In the genomic region with DNA sequence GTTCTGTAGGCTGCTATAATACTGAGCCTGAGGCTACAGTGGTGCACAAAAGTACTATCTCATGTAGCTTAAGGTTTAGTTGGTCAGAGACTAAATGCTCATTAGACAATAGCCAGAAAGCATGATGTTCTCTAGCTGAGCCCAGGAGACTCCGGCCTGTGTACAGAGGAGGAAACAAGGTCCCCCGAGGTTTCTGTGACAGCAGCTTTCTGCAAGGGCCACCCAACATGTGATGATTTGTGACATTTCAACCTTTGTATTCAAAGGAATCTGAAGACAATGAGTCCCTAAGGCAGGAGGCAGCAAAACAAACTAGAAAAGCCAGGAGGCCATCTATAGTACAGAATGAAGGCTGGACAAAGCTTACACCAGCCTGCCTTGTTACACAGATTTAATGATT, we compare ENCODE assay signal across 18 mouse cellular contexts.
DNase-seq lines count a peak whose midpoint lies in the region; ATAC-seq and TF ChIP-seq lines count a peak whose summit lies in the region.
"Had no signal": no experiment of that assay in that cellular context is flagged by ENCODE, and none has a peak within 500 bp of the region (broad histone marks: within the 10 kb centered on the region; RNA-seq: fewer than 3 reads in every experiment).

No protein-coding gene starts in this region.

- no peaks in the 10 kb centered on the region for H3K36me3 ChIP-seq in kidney, adult 2 months (ENCODE audit: control insufficient read depth, insufficient read depth, low read length)
- no peaks in the 10 kb centered on the region for H3K36me3 ChIP-seq in midbrain, embryonic 13.5 days
- H3K36me3 ChIP-seq in midbrain, embryonic 16.5 days (ENCODE audit: control insufficient read depth, insufficient read depth, low read length): no peaks in the 10 kb centered on the region
- H3K36me3 ChIP-seq: embryonic facial prominence, embryonic 13.5 days; heart, embryonic 13.5 days; midbrain, embryonic 12.5 days; neural tube, embryonic 12.5 days had no signal

- DNase-seq in adrenal gland, postnatal 10 days: peak; percentile 35
- no peak for DNase-seq in adrenal gland, postnatal 25 days
- peak; percentile 69 for DNase-seq in kidney, adult 2 months
- DNase-seq in kidney, adult 18-20 months: no peak
- DNase-seq in kidney, postnatal 25 days: peak; percentile 35 to 65
- no peak for DNase-seq in Muller cell, postnatal 12 days (ENCODE audit: inconsistent ontology term)
- DNase-seq: cerebellum, postnatal 14 days; layer of hippocampus, adult 9-11 months; lung, postnatal 36 days had no signal

- no peaks in the 10 kb centered on the region for H3K27me3 ChIP-seq in kidney, adult 2 months (replicated peaks; ENCODE audit: control insufficient read depth, insufficient read depth, low read length)
- H3K27me3 ChIP-seq in midbrain, embryonic 13.5 days: no peaks in the 10 kb centered on the region
- H3K27me3 ChIP-seq in midbrain, embryonic 16.5 days (ENCODE audit: control insufficient read depth, insufficient read depth, low read depth, low read length): no peaks in the 10 kb centered on the region
- H3K27me3 ChIP-seq: embryonic facial prominence, embryonic 13.5 days; heart, embryonic 13.5 days; midbrain, embryonic 12.5 days; neural tube, embryonic 12.5 days had no signal

- peaks cover 11% of the 10 kb centered on the region; the same call in 1 of the 2 replicates for H3K4me1 ChIP-seq in kidney, adult 2 months (ENCODE audit: control insufficient read depth, insufficient read depth, low read length)
- no peaks in the 10 kb centered on the region; the same call in 1 of the 2 replicates for H3K4me1 ChIP-seq in midbrain, embryonic 13.5 days (replicated peaks)
- 0 out of 2 replicates have a peak, but pooled peaks cover 4% of the 10 kb centered on the region for H3K4me1 ChIP-seq in midbrain, embryonic 16.5 days (ENCODE audit: control insufficient read depth, insufficient read depth, low read length)
- H3K4me1 ChIP-seq: embryonic facial prominence, embryonic 13.5 days; midbrain, embryonic 12.5 days had no signal

- peak; percentile 30; the same call in 1 of the 2 replicates for ATAC-seq in midbrain, embryonic 13.5 days
- no peak; the same call in 1 of the 2 replicates for ATAC-seq in midbrain, embryonic 16.5 days
- ATAC-seq: hindbrain, postnatal 0 days; Patski had no signal

- no peak for TF ChIP-seq CTCF in kidney, adult 2 months (conservative IDR thresholded peaks at IDR 0.05; ENCODE audit: insufficient read depth, insufficient read length, low read depth, low read length)

- no peak for TF ChIP-seq POLR2A in kidney, adult 2 months (IDR thresholded peaks at IDR 0.05; ENCODE audit: low read depth, low read length)

- no peak overlapping the region for H3K9ac ChIP-seq in midbrain, embryonic 13.5 days (replicated peaks)
- H3K9ac ChIP-seq in midbrain, embryonic 16.5 days (ENCODE audit: low read depth, low read length): no peak overlapping the region
- H3K9ac ChIP-seq: embryonic facial prominence, embryonic 13.5 days; heart, embryonic 13.5 days; liver, embryonic 14.5 days; midbrain, embryonic 12.5 days; neural tube, embryonic 12.5 days had no signal

- no peak overlapping the region for H3K27ac ChIP-seq in kidney, adult 2 months (ENCODE audit: insufficient read depth, low read depth, low read length)
- no peak overlapping the region for H3K27ac ChIP-seq in midbrain, embryonic 13.5 days
- no peak overlapping the region for H3K27ac ChIP-seq in midbrain, embryonic 16.5 days (ENCODE audit: low read length)
- H3K27ac ChIP-seq: embryonic facial prominence, embryonic 13.5 days; heart, embryonic 13.5 days; hindbrain, postnatal 0 days; liver, embryonic 14.5 days; midbrain, embryonic 12.5 days; neural tube, embryonic 12.5 days had no signal

- H3K4me2 ChIP-seq in midbrain, embryonic 13.5 days (replicated peaks): no peak overlapping the region
- H3K4me2 ChIP-seq in midbrain, embryonic 16.5 days (ENCODE audit: low read length): no peak overlapping the region
- H3K4me2 ChIP-seq: embryonic facial prominence, embryonic 13.5 days; heart, embryonic 13.5 days; midbrain, embryonic 12.5 days; neural tube, embryonic 12.5 days had no signal

- no peaks in the 10 kb centered on the region for H3K9me3 ChIP-seq in midbrain, embryonic 13.5 days
- H3K9me3 ChIP-seq in midbrain, embryonic 16.5 days (replicated peaks; ENCODE audit: control insufficient read depth, low read length, poor library complexity, severe bottlenecking): no peaks in the 10 kb centered on the region
- H3K9me3 ChIP-seq: embryonic facial prominence, embryonic 13.5 days; heart, embryonic 13.5 days; midbrain, embryonic 12.5 days; neural tube, embryonic 12.5 days had no signal

- H3K4me3 ChIP-seq in kidney, adult 2 months (ENCODE audit: insufficient read depth, low read depth, low read length): no peak overlapping the region
- H3K4me3 ChIP-seq in midbrain, embryonic 13.5 days (replicated peaks): no peak overlapping the region
- H3K4me3 ChIP-seq in midbrain, embryonic 16.5 days (ENCODE audit: low read depth, low read length): no peak overlapping the region
- H3K4me3 ChIP-seq: embryonic facial prominence, embryonic 13.5 days; heart, embryonic 13.5 days; midbrain, embryonic 12.5 days; neural tube, embryonic 12.5 days had no signal

- 36% methylated on average over 2 of the region's 2 CpGs for WGBS in kidney, adult 2 months
- WGBS in midbrain, embryonic 13.5 days: 33% methylated on average over 2 of the region's 2 CpGs
- WGBS in midbrain, embryonic 16.5 days: 24% methylated on average over 2 of the region's 2 CpGs

Comparison
In these comparisons a context has a peak if more than half of its experiments do, and no peak if none do; other contexts are left out.
1. DNase-seq: peak in adrenal gland, postnatal 10 days (single experiment), kidney, adult 2 months (single experiment) and kidney, postnatal 25 days (2 of 2); none in adrenal gland, postnatal 25 days (single experiment), kidney, adult 18-20 months (single experiment) and Muller cell, postnatal 12 days (single experiment).